Mouse (Mus musculus): ENCODE results near the gene Vmn1r151.
"Not testable (repeated sequence)": the region's sequence is repeated elsewhere in the genome, so short reads cannot be mapped to it uniquely, and the experiment has no call there.

Gene Vmn1r151

GRCm38 (mm10) chr7:22499578-22499977 lies at the start of gene Vmn1r151:
Gene Vmn1r151 (minus strand): TSS chr7:22499678.
- DNase-seq = not testable (repeated sequence)

GRCm38 (mm10) chr7:22534787-22535186 lies 35.3 kb upstream of the Vmn1r151 start, which contains the start of gene Gm8677:
Gene Gm8677 (minus strand): TSS chr7:22534887.
- DNase-seq = not testable (repeated sequence)

- DNase-seq = not testable (repeated sequence)
Observed at GRCm38 (mm10) chr7:22522667-22523066, 23.2 kb upstream of the Vmn1r151 start, which contains the start of gene Vmn1r152. Gene Vmn1r152 (plus strand): TSS chr7:22522967.

- not testable (repeated sequence) for DNase-seq
Observed at GRCm38 (mm10) chr7:22463975-22464374, 35.5 kb downstream of the Vmn1r151 start, which contains the start of gene Gm10665. Gene Gm10665 (minus strand): TSS chr7:22464075.

Measured in retina, postnatal 1 day (tissue).